Mouse (Mus musculus) heart, adult 2 months (tissue): ENCODE data around the gene Ern1.

Source experiments
- CTCF ChIP-seq: fragments of 200-600 bp; IDR thresholded peaks from 2 replicates; pipeline ENCODE4 v1.8.1; 2022; ENCODE audit warnings: antibody characterized with exemption, mild to moderate bottlenecking, moderate library complexity
- EP300 ChIP-seq: fragments of 200-500 bp; IDR thresholded peaks from 2 replicates; pipeline ENCODE4 v1.6.1; 2011; ENCODE audit warnings: low read depth, low read length, control low read depth; ENCODE audit not compliant: insufficient read depth

DNA sequence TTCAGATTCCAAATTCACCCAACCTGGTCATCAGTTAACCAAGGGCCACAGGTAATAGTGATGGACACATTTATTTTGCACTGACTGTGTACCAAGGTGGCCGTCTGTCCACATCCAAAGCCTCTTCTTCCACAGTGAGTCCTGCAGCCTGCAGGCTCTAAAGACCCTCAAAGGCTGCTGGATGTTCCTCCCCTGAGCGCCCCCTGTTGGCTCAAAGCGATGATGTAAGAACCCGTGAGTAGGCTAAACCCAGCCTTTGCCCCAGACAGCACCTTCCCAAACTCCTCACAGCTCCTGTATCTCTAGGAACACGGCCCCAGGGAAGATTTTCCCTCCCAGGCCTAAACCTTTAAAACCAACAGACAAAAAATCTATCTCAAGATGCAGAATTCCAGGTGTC lies 128.3 kb downstream of the Ern1 start:
- TF ChIP-seq EP300 (no peak), CTCF (peak; percentile 30)
